Mouse (Mus musculus): Measurements from ENCODE around the gene Lsm14b.

The Lsm14b gene

DNA sequence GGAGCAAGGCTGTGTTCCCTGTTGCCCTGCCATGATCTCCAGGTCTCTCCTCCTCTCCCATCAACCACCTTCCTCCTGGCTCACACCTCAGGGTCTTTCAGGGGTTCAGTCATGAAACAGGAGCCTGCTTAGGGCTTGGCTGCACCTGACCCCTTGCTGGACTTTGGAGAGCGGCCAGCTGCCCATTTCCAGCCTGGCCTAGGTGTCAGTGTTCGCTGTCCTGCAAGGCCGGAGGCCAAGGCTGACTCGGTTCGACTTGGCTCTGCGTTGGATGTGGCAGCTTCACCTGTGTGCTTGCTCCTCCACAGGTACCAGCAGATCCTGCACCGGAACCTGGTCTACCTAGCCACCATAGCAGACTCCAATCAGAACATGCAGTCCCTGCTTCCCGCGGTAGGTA lies 28.2 kb downstream of the Lsm14b start:
- 96% methylated on average over 9 of the region's 9 CpGs for WGBS

DNA sequence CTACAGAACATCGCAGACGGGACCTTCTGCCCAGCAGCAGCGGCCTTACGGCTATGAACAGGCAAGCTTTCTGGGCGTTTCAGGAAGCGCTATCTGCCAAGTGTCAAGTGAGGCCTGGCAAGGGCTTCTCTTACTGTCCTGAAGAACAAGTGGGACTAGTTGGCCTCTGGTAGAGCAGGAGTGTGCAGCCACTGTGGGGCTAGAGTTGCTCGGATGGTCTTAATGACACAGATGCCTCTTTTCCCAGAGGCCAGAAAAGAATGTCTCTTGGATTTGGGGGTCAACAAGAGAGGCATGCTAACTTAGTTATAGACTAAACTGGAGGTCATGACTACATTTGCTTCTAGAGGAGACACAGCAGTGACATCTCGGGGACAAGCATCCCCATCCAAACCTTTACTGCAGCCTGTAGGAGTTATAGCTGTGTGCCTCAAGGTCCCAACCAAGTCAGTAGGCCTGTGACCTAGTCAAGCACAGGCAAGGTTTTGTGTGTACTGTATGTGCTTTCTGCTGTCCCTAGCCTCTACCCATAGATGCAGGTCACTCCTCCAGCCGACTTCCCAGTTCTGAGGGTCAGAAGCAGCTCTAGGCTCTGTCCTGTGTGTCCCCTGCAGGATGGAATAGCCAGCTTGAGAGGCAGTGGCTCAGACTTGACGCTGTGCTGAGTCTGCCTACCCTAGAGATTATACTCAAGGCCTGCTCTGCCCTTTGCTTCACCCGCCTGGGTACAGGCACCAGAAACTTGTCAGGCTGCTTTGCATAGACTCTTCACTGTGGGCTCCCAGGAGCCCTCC lies 38.7 kb downstream of the Lsm14b start:
- 93% methylated on average over 11 of the region's 11 CpGs for WGBS

DNA sequence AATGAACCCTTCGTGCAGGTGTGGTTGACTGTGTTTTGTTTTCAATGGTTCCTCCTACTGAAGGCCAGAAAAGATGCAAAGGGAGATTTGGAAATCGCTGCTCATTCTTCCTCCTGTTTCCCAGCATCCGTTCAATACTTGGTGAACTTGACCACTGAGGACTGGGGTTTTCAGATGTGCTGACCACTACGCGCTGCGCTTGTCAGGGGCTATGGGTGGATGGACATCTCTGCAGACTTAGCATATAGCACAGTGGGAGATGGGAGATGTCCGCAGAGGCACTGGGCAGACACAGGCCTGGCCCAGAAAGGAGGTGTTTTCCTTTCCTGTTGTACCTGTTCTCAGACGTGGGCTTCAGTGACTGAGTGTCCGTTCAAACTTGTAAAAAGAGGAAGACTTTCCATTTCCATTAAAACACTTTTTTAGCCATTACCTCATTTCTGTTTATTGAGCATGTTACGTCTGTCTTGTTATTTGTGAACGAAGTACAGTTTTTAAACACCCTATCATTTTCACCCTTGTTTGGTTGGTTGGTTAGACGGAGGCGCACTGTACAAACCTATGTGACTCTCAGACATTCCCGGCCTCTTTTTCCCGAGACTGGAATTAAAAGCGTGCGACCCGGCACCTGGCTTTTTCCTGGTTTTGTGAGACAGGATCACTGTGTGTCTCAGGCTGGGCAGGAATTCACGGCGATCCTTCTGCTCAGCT lies 45.1 kb downstream of the Lsm14b start:
- WGBS, result 32% methylated on average over 20 of the region's 20 CpGs

DNA sequence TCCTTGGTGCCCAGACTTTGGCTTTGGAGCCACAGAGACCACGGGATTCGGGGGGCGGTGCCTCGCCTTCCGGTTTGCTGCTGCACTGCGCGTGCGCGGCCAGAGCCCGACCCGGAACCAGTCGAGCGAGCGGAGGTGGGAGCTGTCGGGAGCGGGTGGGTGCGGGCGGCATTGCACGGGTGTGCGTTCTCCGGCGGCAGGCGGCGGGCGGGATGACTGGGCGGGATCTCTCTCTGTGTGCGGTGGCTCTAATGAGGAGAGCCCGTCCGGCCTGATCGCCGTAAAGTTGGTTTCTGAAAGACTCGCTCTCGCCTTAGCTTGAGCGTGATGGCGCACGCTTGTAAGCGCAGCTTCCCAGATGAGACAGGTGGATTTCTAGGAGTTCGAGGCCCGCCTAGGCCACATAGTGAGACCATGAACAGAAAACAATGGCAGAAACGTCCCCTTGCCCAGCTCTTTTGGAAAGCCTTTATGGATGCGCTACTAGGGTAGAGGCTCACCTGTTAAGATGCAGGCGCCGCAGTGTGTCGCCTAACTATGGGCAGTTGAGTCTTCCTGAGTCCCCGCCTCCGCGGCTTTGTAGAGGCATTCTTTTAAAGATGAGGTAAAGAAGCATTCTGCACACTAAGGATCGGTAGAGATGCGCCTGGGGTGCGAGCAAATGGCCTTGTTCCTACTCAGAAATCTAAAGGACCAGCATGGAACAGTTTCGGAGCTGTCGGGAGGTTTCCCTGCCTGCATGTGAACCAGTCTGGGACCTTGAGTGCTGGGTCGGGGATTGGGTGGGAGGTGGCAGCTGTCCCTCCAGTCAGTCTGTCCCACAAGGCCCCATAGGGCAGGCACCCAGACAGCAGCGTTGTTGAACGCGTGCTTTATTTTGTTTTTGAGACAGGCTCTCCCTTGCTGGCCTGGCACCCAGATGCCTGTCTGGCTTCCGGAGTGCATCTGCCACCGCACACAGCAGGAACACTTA lies 46.0 kb downstream of the Lsm14b start, which contains the start of gene Mtg2:
Gene Mtg2 (plus strand): TSS at position 108 of the 973 bp plus-strand sequence.
- 1% methylated on average over 58 of the region's 58 CpGs for WGBS

DNA sequence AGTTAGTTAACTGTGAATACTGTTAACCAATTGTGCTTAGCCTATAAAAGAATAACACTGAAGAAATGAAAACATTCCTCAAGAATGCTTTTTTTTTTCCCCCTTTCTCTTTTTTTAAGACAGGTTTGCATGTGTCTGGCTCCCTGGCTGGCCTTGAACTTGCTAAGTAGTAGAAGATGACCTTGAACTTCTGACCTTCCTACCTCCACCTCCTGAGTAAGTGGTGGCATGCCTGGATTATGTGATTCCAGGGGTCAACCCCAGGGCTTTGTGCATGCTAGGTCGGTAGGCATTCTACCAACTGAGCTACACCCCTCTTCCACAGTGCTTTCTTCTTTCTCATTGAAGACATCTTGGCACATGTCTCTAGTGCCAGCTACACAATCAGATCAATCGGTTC lies 46.9 kb downstream of the Lsm14b start:
- WGBS, result 84% methylated on average over 2 of the region's 2 CpGs

DNA sequence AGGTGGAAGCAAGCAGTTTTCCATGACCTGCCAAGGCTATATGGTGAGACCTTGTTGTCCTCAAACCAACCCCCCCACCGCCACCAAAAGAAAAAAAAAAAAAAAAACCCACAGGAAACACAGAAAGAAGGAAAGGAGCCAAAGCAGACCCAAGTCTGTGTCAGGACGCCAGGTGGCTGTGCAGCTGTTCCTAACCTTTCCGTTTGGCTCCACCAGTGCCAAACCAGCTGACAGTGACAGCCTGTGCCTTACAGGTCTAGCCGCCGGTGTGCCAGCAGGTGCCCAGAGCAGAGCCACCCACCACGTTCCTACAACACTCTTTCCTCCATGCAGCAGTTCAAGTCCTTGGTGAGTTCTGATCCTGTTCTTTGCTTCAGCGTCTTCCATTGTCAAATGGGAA lies 48.1 kb downstream of the Lsm14b start:
- WGBS, result 87% methylated on average over 7 of the region's 7 CpGs

DNA sequence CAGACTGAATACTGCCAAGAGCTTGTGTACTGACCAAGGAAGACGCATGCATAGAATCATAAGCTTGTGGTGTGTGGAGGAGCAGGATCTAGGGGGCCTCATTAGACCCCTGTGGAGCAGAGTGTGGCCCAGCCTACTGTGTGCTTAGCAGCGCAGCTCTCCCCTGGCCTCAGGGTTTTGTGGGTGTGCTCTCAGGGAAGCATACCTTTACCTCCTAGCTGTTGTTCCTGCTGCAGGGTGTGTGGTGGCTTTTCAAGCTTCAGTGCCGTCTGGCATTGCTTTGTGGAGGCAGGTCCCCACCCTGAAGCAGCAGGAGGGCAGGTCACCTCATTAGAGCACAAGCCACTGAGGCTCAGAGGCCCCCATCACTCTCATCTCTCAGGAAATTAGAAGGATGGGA lies 52.8 kb downstream of the Lsm14b start:
- WGBS, result 87% methylated on average over 3 of the region's 3 CpGs

DNA sequence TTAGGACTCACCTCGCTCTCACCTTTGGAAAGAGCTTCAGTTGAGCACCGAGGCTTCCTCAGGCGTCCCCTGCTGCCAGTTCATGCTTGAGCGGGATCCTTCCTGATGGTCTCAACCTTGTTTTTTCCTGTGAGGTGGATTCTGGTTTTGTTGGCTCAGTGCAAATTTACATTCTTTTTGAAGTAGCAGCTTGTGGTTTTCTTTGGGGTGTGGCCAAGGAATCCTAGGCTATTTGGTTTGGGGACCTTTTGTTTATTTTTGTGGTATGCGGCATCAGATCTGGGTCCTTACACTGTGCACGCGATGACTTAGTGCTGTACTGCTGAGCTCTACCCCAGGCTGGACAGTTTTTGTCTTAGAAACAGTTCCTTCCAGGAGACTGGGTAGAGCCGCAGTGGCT lies 55.9 kb downstream of the Lsm14b start:
- WGBS, result 74% methylated on average over 8 of the region's 8 CpGs

DNA sequence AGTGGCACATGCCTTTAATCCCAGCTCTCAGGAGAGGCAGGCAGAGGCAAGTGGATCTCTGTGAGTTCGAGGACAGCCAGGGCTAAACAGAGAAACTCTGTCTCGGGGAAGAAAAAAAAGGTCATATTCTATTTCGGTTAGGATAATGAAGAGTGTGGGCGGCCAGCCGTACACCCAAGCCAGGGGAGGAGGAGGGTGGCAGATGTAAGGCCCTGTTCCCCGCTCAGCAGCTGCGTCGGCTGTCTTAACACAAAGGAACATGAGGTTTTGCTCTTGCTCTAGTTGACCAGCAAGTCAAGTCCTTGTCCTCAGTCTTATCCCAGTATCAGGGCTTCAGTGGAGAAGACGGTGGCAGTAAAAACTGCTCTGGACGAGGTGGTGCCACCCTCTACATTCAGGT lies 58.3 kb downstream of the Lsm14b start:
- 64% methylated on average over 10 of the region's 10 CpGs for WGBS

DNA sequence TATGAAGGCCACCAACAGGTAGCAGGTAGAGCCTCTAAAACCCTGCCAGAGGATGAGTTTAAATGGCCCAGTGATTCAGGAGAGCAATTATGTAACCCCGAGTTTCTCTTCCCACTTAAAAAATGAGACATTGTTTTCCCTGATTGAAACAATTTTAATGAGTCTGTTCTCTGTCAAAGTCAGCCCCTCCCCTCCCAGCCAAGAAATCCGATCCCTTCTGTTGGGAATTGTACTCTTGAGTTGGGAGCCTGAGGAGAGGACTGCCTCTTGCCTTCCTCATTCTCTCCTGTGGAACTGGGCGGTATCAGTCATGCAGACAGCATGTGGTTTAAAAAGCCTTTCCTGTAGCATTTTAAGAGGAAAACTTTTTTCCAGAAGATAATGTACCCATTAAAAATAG lies 59.8 kb downstream of the Lsm14b start:
- WGBS, result 47% methylated on average over 3 of the region's 3 CpGs

All from cerebral cortex, adult 2 months (tissue).